Mouse (Mus musculus) right cerebral cortex, postnatal 14 days (tissue): ENCODE results near the gene Hsp90aa1.
"Not testable (repeated sequence)": the region's sequence is repeated elsewhere in the genome, so short reads cannot be mapped to it uniquely, and the experiment has no call there.

Source experiments
- DNase-seq: peaks from one replicate; pipeline ENCODE4 v3.0.0; 2022

Hsp90aa1 gene

DNA sequence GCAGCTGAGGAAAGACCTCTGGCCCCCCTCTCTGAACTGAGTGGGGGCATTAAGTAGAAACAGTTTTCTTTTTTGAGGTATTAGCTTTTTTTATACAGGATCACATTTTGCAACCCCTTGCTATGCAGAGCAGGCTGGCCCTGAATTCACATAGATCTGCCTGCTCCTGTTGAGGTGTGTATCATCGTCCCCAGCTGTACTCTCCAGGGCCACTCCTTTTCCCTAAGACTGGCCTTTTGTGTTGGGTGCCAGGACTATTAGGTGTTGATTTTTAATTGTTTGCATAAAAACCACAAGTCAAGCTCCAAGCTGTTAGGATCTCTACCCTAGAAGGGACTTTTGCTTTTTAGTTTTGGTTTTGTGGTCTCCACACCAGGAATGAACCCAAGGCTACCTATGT lies 4.4 kb downstream of the Hsp90aa1 start:
- DNase-seq: no peak

DNA sequence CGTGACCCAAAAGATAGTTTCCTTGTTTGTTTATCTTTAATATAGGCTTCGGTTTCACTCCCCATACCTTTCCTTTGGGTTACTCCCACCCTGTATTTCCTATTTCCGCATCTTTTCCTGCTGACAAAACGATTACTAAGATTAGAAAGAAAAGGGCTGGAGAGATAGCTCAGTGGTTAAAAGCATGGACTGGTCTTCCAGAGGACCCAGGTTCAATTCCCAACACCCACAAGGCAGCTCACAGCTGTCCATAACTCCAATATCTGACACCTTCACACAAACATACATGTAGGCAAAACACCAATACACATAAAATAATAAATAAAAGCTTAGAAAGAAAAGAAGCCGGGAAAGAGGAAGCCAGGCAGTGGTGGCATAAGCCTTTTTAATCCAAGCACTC lies 5.1 kb downstream of the Hsp90aa1 start:
- no peak for DNase-seq

DNA sequence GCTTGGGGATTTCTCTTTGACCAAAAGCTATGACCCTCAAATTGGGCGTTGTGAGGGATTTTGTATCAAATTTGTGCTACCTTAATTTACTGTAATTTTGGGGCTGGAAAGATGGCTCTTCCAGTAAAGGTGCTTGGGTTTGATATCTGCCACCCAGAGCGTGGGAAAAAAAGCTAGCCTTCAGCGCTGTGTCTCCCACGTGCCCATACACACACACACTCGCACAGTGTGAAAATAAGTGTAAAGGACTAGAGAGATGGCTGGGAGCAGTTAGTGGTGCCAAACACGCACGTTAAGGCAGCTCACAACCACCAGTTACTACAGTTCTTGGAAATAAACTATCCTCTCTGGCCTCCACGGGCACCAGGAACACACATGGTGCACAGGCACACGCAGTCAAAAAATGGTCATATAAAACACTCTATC lies 5.5 kb downstream of the Hsp90aa1 start:
- DNase-seq: no peak

DNA sequence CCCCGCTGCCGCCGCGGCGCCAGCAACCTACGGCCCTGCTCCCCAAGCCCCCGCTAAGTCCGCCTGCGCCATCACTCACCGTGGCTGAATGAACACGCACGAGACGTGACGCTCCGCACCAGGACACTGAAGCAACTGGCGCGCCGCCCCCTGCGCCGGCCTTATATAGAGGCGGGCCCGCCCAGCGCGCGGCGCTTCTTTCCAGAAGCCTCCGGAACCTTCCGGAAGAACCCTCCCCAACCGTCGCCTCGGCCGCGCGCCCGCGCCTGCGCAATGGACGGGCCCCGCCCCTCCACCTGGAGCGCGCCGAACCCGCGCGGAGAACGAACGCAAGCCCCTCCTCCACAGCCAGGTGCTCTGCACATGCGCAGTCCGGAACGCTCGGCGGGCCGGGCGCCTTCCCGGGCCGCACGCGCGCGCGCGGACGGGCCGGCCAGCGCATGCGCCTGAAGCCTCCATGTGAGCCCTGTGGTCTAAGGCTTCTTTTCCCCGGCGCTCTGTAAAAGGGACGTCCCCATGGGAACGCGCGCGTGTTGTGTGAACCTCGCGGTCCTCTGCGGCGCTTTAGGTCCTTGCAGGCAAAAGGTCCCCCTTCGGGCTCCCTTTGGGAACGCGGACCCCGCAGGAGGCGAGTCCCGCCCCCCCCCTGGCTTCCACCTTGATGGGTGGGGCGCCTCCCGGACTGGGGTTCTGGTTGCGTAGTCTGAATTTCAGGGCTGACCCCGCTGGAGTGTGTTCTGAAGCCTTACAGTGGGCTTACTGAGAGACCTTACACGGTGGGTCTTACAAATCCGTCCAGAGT lies 6.2 kb downstream of the Hsp90aa1 start:
- DNase-seq: peak; percentile 98

DNA sequence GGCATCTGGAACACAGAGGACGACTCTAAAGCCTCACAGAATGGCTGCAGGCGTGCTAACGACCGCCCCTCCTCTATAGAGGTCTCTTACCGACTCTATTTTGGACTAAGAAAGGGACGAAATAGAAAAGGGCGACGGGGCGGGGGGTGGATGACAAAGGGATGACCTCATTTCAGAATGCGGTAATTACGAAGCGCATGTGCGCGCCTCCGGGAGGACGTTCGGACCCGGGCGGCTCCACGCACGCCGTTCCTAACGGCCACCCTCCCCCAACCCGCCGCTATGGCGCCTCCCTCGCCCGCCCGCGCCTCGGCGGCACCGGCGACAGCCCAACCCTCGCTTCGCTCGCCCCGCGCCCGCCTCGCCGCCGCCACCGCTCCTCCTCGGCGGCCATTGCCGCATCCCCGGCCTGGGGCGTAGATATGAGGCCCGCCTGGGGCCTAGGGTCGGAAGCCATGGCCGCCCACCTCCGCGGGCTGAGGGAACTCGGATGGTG lies 6.8 kb downstream of the Hsp90aa1 start:
- peak; percentile 76 for DNase-seq

DNA sequence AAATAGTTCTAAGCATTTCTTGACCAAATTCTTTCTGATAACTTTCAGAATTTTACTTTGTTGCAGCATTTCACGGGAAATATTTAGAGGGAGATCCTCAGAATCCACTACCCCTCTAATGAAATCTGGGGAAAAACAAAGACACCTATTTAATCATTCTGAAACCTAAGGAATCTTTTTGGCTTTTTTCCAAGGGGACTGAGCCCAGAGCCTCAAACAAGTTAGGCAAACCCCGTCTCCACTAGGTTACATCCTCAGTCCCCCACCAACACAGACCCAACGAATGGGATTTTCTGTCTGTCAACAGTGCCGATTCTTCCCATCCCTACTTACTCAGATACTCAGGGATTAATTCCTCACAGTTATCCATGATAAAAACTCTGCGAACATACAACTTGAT lies 9.2 kb downstream of the Hsp90aa1 start:
- DNase-seq: not testable (repeated sequence)

DNA sequence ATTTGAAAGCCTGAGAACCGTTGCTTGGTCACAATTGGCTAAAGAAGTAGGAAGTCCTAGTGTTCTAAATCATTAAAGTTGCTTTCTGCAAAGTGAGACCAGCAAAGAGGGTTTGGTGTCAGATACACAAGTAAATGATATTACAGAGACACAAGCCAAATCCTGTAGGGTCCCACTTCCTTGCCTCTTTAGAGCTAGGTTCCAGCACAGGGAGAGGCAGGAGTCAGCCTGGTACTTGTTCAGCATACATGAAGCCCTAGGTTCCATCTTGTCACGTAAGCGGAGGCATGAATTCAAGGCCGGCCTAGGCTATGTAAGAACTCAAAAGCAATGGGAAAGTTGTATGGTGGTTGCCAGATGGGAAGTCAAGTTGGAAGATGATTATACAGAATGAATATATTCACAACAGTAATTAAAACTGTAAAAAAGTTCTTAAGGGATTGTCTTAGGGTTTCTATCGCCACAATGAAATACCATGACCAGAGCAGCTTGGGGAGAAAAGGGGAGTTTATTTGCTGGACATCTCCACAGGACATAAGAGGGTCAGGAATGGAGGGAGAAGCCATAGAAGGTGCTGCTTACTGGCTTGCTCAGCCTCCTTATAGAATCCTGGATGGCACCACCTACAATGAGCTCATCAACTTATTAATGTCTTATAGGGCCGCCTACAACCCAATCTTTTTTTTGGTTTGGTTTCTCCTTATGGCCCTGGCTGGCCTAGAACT lies 12.4 kb downstream of the Hsp90aa1 start:
- DNase-seq: no peak

DNA sequence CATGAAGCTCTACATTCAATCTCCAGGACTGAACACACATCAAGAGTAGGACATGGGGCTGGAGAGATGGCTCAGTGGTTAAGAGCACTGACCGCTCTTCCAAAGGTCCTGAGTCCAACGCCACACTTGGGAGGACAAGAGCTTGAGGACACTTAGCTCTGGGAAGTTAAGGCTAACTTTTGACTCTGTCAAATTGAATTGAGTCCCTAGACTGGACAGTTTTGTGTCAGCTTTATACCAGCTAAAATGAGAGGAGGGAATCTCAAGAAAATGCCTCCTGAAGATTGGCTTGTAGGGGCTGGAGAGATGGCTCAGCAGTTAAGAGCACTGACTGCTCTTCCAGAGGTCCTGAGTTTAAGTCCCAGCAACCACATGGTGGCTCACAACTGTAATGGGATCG lies 13.6 kb downstream of the Hsp90aa1 start:
- DNase-seq: not testable (repeated sequence)

DNA sequence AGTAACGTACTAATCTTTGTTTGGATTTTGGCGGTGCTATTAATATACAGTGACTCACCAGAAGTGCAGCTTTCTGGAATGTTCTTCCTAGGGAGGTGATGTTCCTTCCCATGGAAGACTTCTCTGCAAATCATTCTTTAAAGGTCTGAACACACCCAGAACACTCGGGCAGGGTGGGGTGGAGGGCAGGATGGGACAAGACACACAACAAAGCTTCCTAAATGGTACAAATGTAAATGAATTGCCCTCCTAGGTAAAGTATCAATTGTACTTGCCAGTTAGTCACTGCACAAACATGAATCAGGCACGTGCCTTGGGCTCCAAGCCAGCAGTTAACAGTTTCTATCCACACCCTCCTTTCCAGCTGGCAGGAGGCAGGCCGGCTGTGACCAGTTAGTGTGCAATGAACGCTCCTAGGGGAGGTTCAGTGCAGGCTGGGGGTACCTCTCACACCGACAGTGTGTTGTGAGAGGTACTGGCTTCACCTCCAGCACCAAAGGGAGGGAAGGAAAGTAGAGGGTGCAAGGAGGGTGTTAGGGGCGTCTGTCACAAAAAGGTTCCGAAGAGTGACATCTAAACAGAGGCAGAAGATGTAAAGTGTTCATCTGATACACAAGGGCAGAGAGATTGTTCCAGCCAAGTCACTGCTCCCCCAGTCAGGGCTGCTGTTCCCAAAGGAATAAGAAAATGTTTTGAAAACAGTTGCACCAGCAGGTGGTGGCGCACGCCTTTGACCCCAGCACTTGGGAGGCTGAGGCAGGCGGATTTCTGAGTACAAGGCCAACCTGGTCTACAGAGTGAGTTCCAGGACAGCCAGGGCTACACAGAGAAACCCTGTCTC lies 14.4 kb downstream of the Hsp90aa1 start:
- DNase-seq: peak; percentile 71

DNA sequence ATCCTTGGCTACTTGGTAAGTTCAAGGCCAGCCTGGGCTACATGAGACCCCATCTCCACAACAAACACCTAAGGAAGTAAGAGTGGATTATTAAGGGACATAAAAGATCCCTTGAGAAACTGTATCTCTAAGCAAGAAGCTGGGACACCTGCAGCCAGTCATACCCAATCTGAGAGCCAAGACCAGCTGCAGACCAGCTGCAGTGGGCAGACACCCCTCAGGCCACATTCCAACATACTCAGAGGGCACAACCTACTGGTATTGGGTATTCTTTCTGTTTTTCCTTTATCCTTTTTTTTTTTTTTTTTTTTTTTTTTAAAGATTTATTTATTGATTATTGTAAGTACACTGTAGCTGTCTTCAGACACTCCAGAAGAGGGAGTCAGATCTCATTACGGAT lies 18.9 kb downstream of the Hsp90aa1 start:
- DNase-seq: no peak

DNA sequence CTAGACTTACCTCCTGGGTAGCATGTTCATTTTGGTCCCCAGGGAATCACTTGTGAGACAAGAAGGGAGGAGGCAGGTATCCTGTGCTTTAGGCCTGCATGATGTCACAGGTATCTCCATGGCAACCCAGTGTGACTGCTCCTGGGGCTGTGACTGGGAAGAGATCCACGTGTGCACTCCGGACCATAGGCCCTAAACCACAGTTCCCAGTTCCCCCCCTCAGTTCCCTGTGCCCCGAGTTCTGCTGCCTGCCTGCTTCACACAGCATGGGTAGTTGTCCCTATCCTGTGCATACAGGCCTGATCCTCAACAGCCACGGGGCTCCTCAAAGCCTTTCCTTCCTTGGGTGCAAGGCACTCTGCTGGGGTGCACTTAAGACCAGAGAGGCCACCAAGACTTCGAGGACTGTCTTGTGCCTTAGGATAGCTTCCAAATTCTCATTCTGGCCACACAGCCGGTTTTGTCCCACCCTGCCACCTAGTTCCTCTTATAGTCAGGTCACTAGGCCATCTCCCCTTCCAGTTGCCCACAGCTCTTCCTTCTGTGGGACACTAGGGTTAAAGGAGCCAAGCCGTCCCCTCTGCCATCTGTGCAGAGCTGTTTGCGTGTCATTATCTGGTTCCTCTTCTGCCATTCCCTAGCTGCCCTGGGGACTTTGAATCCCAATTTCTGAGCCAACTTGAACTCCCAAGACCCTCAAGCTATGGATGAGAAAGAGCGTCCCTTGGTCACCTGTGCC lies 19.8 kb downstream of the Hsp90aa1 start, which contains the start of gene 1700001K19Rik:
Gene 1700001K19Rik, minus strand, starts transcription at position 59 of the 739 bp plus-strand sequence.
- DNase-seq: no peak

DNA sequence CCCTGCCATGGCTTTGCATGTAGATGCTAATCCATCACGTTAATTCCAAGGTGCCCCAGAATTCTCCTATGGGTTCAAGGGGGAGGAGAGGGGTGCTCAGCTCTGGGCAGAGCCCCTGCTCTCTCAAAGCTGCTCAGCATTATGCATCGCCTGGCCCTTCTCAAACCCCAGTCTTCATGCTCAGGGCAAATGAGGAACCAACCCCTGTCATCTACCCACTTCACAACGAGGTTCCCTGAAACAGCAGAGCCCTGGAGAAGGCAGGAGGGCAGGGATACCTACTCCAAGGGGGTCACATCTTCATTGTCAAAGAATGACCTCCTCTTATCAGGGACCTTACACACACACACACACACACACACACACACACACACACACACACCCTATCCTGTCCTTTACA lies 20.6 kb downstream of the Hsp90aa1 start:
- DNase-seq: no peak

DNA sequence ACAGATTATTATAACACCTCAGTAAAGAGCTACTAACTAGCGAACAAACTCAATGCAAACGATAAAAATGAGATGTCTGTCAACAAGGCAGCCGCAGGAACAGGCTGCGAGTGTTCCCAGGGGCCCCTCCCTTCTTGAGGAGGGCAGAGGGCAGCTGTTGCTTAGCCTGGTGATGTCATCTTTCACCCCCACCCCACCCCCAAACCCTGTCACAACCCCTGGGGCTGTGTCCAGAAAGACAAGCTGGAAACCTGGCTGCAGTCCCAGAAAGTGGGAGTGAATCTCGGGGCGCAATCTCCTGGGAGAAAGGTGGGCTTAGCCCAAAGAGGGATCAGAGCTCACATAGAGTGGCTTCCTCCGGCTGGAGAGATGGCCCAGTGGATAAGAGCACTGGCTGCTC lies 21.3 kb downstream of the Hsp90aa1 start:
- no peak for DNase-seq

DNA sequence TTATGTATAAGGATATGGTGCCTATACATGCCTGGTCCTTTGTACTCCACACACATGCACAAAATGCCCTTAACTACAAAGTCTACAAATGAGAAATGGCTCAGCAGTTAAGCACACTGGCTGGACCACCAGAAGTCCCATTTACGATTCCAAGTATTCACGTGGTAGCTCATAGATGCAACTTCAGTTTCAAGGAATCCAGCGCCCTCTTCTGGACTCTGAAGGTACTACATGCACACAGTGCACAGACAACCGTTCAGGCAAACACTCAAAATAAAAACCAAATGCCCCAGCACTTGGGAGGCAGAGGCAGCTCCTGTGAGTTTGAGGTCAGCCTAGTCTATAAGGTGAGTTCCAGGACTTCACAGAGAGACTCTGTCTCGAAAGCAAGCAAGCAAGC lies 28.3 kb downstream of the Hsp90aa1 start:
- no peak for DNase-seq

DNA sequence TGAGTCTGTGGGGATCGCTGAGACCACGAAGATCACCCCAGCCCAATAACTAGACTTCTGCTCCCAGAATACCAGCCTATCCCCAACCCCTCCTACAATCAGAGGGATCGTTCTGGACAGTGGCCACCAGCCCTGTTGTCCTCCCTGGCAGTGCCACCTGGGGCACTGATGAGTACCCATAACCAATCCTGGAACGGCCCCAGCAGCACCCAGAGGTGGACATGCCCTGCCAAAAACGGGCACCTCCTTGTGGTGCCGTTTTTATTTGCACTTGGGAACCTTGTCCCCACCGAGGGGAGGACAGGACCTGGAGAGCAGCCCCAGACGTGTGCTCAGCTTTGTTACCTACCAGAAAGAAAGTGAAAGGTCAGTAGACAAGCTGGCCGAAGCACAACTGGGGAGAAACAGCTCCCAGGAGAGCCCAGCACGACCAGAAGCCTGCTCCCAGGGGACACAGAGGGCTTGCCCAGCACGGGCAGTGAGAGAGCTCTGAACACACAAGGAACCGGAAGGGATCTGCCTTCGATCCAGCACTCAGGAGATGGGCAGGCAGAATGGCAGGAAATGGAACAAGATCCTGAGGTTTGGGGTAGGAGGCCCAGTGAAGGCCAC lies 35.0 kb downstream of the Hsp90aa1 start:
- no peak for DNase-seq

DNA sequence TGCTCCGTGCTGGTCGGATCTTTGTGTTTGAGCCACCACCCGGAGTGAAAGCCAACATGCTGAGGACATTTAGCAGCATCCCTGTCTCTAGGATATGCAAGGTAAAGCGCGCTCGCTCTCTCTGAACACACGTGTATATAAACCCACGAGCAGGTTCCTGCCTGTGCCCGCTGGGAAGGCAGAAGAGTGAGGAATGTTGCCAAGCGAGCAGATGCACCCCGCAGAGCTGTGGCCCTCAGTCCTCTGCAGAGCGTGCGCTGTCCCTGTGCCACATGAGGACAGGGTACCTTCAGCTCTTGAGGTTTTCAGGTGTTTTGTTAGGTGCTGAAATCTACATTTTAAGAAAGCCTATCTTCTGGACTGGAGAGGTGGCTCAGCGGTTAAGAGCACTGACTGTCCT lies 40.8 kb downstream of the Hsp90aa1 start:
- no peak for DNase-seq

DNA sequence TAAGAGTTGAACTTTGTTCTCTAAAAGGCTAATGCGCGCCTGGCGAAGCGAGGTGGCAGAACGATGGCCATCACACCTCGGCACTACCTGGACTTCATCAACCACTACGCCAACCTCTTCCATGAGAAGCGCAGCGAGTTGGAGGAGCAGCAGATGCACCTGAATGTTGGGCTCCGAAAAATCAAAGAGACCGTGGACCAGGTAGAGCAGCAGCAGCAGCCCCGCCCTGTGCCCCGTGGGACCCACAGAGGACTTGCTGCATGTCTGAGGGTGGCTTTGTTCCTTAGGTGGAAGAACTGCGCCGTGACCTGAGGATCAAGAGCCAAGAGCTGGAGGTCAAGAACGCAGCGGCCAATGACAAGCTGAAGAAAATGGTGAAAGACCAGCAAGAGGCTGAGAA lies 51.1 kb downstream of the Hsp90aa1 start:
- DNase-seq: no peak

DNA sequence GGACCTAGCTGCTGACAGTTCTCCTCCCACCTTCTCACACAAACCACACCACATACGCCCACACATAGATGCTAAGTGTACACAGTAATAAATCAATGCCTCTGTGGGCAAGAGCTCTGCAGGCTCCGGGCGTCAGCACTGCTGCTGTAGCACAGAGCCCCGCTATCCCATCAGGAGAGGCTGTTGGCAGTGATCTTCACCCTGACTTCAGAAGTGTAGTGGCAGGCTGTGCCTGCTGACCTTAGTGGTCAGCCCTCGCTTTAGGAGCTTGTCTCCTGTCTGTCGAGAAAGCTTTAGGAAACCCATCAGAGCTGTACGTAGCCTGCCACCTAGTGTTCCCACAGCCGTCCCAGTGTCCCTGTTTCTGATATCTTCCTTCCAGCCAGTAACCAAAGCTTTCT lies 52.3 kb downstream of the Hsp90aa1 start:
- DNase-seq: no peak
